Mouse (Mus musculus) limb, embryonic 15.5 days (tissue): ENCODE data around the gene Pex14. TPM values are rescaled to one million over a fixed set of nuclear protein-coding genes. Genes with fewer than 3 reads are reported as not detected.
A peak's percentile ranks its signal among the peaks of the same experiment; 100 is the strongest.

Experiments
- ATAC-seq: fragments of 200-750 bp; cut with Nextera tagmentation; 2 replicates; pipeline ENCODE4 v1.8.0; 2017; ENCODE audit warnings: low read depth, moderate TSS enrichment; ENCODE audit not compliant: insufficient number of reproducible peaks, low FRiP score, low TSS enrichment
- H3K27ac ChIP-seq: fragments of 300-500 bp; sonication (generic); 2 replicates; pipeline ENCODE4 v1.5.1; 2015; ENCODE audit warnings: moderate library complexity, mild to moderate bottlenecking, inconsistent platforms
- H3K27me3 ChIP-seq: fragments of 300-500 bp; sonication (generic); 2 replicates; pipeline ENCODE4 v1.6.1; 2015; ENCODE audit warnings: inconsistent platforms
- H3K36me3 ChIP-seq: fragments of 300-500 bp; sonication (generic); 2 replicates; pipeline ENCODE4 v1.6.1; 2015; ENCODE audit warnings: inconsistent platforms
- H3K4me1 ChIP-seq: fragments of 300-500 bp; sonication (generic); 2 replicates; pipeline ENCODE4 v1.6.1; 2015; ENCODE audit warnings: inconsistent platforms
- H3K4me2 ChIP-seq: fragments of 300-500 bp; sonication (generic); 2 replicates; pipeline ENCODE4 v1.6.1; 2015; ENCODE audit warnings: mild to moderate bottlenecking, inconsistent platforms
- H3K4me3 ChIP-seq: fragments of 300-500 bp; sonication (generic); 2 replicates; pipeline ENCODE4 v1.5.1; 2015; ENCODE audit warnings: mild to moderate bottlenecking, inconsistent platforms
- H3K9ac ChIP-seq: fragments of 300-500 bp; sonication (generic); 2 replicates; pipeline ENCODE4 v1.6.1; 2015; ENCODE audit warnings: inconsistent platforms
- H3K9me3 ChIP-seq: fragments of 300-500 bp; sonication (generic); 2 replicates; pipeline ENCODE4 v1.6.1; 2016; ENCODE audit warnings: inconsistent platforms
- WGBS: fragments of 180-500 bp; shearing (Covaris S2); methylation state at CpG from one replicate; pipeline ENCODE4 v1.1.7; 2015; 5-methylcytosine and 5-hydroxymethylcytosine counted together
- polyA plus RNA-seq: library from polyadenylated mRNA; unstranded; fragments of >200 nt; fragmentation: Nextera tagmentation; extraction: Ambion mirVana; gene quantifications from 2 replicates; pipeline ENCODE4 v1.2.1, GENCODE M21; 2015

Pex14 gene
- 45.6 and 52.1 TPM in 2 replicates for polyA plus RNA-seq

- H3K9ac ChIP-seq: peak within 1 kb of the TSS; percentile 92
- peak within 1 kb of the TSS; percentile 85 for H3K4me2 ChIP-seq
- WGBS: 0% methylated on average over 50 of the region's 50 CpGs
- ATAC-seq: peak; percentile 79; the same call in 1 of the 2 replicates
- H3K4me1 ChIP-seq: peaks cover 17% of the 10 kb centered on the region
- H3K27ac ChIP-seq: peak within 1 kb of the TSS; percentile 78
- no peaks in the 10 kb centered on the region for H3K27me3 ChIP-seq
- H3K36me3 ChIP-seq: no peaks in the 10 kb centered on the region
- peak within 1 kb of the TSS; percentile 98 for H3K4me3 ChIP-seq
- no peaks in the 10 kb centered on the region for H3K9me3 ChIP-seq
Measured at GRCm38 (mm10) chr4:149099369-149100017, at the start of gene Pex14. Pex14 (minus strand) TSS chr4:149099876.

- peaks cover 13% of the 10 kb centered on the region for H3K4me1 ChIP-seq
- H3K27me3 ChIP-seq: no peaks in the 10 kb centered on the region
- peaks cover 47% of the 10 kb centered on the region for H3K36me3 ChIP-seq
- no peak overlapping the region for H3K4me3 ChIP-seq
- H3K4me2 ChIP-seq: no peak overlapping the region
- no peak for ATAC-seq
- no peaks in the 10 kb centered on the region for H3K9me3 ChIP-seq
- WGBS: 72% methylated on average over 9 of the region's 9 CpGs
- H3K27ac ChIP-seq: no peak overlapping the region
- H3K9ac ChIP-seq: no peak overlapping the region
Measured at GRCm38 (mm10) chr4:149149196-149149595, 49.5 kb upstream of the Pex14 start.

- Histone ChIP-seq H3K4me2 (no peak overlapping the region), H3K36me3 (peaks cover 36% of the 10 kb centered on the region), H3K9me3 (no peaks in the 10 kb centered on the region), H3K9ac (no peak overlapping the region), H3K27ac (no peak overlapping the region), H3K4me1 (peaks cover 13% of the 10 kb centered on the region), H3K27me3 (no peaks in the 10 kb centered on the region), H3K4me3 (no peak overlapping the region)
- WGBS: 77% methylated on average over 4 of the region's 4 CpGs
- no peak for ATAC-seq
Measured at GRCm38 (mm10) chr4:149148084-149148483, 48.4 kb upstream of the Pex14 start.

- 78% methylated on average over 7 of the region's 7 CpGs for WGBS
- ATAC-seq: no peak
- Histone ChIP-seq H3K36me3 (peaks cover 31% of the 10 kb centered on the region), H3K27ac (no peak overlapping the region), H3K9me3 (no peaks in the 10 kb centered on the region), H3K4me3 (no peak overlapping the region), H3K9ac (no peak overlapping the region), H3K27me3 (no peaks in the 10 kb centered on the region), H3K4me2 (no peak overlapping the region), H3K4me1 (peaks cover 13% of the 10 kb centered on the region)
Measured at GRCm38 (mm10) chr4:149147528-149147927, 47.9 kb upstream of the Pex14 start.

GRCm38 (mm10) chr4:149145151-149145550, 45.5 kb upstream of the Pex14 start:
- WGBS: 80% methylated on average over 4 of the region's 4 CpGs
- ATAC-seq: no peak
- Histone ChIP-seq H3K27me3 (no peaks in the 10 kb centered on the region), H3K9me3 (no peaks in the 10 kb centered on the region), H3K4me1 (peaks cover 13% of the 10 kb centered on the region), H3K4me3 (no peak overlapping the region), H3K4me2 (no peak overlapping the region), H3K36me3 (peaks cover 8% of the 10 kb centered on the region), H3K9ac (no peak overlapping the region), H3K27ac (no peak overlapping the region)

GRCm38 (mm10) chr4:149144459-149144858, 44.8 kb upstream of the Pex14 start:
- peak; percentile 69; the same call in 1 of the 2 replicates for ATAC-seq
- H3K4me1 ChIP-seq: peaks cover 13% of the 10 kb centered on the region
- H3K4me2 ChIP-seq: no peak overlapping the region
- no peaks in the 10 kb centered on the region for H3K9me3 ChIP-seq
- H3K36me3 ChIP-seq: 0 out of 2 replicates have a peak, but pooled peaks cover 2% of the 10 kb centered on the region
- H3K4me3 ChIP-seq: no peak overlapping the region
- H3K9ac ChIP-seq: no peak overlapping the region
- no peak overlapping the region for H3K27ac ChIP-seq
- 3% methylated on average over 3 of the region's 3 CpGs for WGBS
- no peaks in the 10 kb centered on the region for H3K27me3 ChIP-seq

GRCm38 (mm10) chr4:149143594-149143993, 43.9 kb upstream of the Pex14 start:
- 37% methylated on average over 4 of the region's 4 CpGs for WGBS

GRCm38 (mm10) chr4:149138515-149138914, 38.8 kb upstream of the Pex14 start:
- no peak for ATAC-seq
- WGBS: 51% methylated on average over 8 of the region's 8 CpGs

More at GRCm38 (mm10) chr4:149143594-149143993, 43.9 kb upstream of the Pex14 start:
- no peak for ATAC-seq
- Histone ChIP-seq H3K36me3 (no peaks in the 10 kb centered on the region), H3K4me3 (no peak overlapping the region), H3K9ac (no peak overlapping the region), H3K27me3 (no peaks in the 10 kb centered on the region), H3K27ac (no peak overlapping the region), H3K4me2 (no peak overlapping the region), H3K4me1 (peaks cover 13% of the 10 kb centered on the region), H3K9me3 (no peaks in the 10 kb centered on the region)

GRCm38 (mm10) chr4:149136982-149137770, 37.5 kb upstream of the Pex14 start, which contains the start of gene Cenps:
Cenps (minus strand) TSS chr4:149137629.
- Histone ChIP-seq H3K27ac (peak within 1 kb of the TSS; percentile 90), H3K9me3 (no peaks in the 10 kb centered on the region), H3K4me1 (peaks cover 7% of the 10 kb centered on the region), H3K36me3 (no peaks in the 10 kb centered on the region; the same call in 1 of the 2 replicates), H3K27me3 (no peaks in the 10 kb centered on the region), H3K4me2 (peak within 1 kb of the TSS; percentile 64), H3K4me3 (peak within 1 kb of the TSS; percentile 69), H3K9ac (peak within 1 kb of the TSS; percentile 65)
- WGBS: under 1% methylated on average over 68 of the region's 68 CpGs
- ATAC-seq: peak; percentile 88

More at GRCm38 (mm10) chr4:149138515-149138914, 38.8 kb upstream of the Pex14 start:
- Histone ChIP-seq H3K9ac (no peak overlapping the region), H3K4me1 (peaks cover 7% of the 10 kb centered on the region), H3K27me3 (no peaks in the 10 kb centered on the region), H3K36me3 (no peaks in the 10 kb centered on the region; the same call in 1 of the 2 replicates), H3K27ac (no peak overlapping the region), H3K4me2 (no peak overlapping the region), H3K4me3 (no peak overlapping the region), H3K9me3 (no peaks in the 10 kb centered on the region)

GRCm38 (mm10) chr4:149136116-149136850, 36.6 kb upstream of the Pex14 start:
- ATAC-seq: no peak
- Histone ChIP-seq H3K4me1 (peaks cover 10% of the 10 kb centered on the region), H3K9me3 (no peaks in the 10 kb centered on the region), H3K4me3 (peak overlapping the region; percentile 69), H3K9ac (peak overlapping the region; percentile 65), H3K27ac (peak overlapping the region; percentile 90), H3K36me3 (peaks cover 4% of the 10 kb centered on the region; the same call in 1 of the 2 replicates), H3K4me2 (peak overlapping the region; percentile 64), H3K27me3 (no peaks in the 10 kb centered on the region)
- 53% methylated on average over 18 of the region's 18 CpGs for WGBS

GRCm38 (mm10) chr4:149133395-149133794, 33.7 kb upstream of the Pex14 start:
- Histone ChIP-seq H3K4me3 (no peak overlapping the region), H3K27me3 (no peaks in the 10 kb centered on the region), H3K9me3 (no peaks in the 10 kb centered on the region), H3K27ac (no peak overlapping the region), H3K9ac (no peak overlapping the region), H3K36me3 (peaks cover 12% of the 10 kb centered on the region; the same call in 1 of the 2 replicates), H3K4me2 (no peak overlapping the region), H3K4me1 (peaks cover 10% of the 10 kb centered on the region)
- no peak for ATAC-seq
- WGBS: 74% methylated on average over 5 of the region's 5 CpGs
